Mouse (Mus musculus) ES-Bruce4 (cell line): ENCODE measurements around the gene Frmd4b. TPM values are rescaled to one million over a fixed set of nuclear protein-coding genes. Genes with fewer than 3 reads are reported as not detected.

Experiments used
- H3K27ac ChIP-seq: 2 replicates; pipeline ENCODE4 v1.5.1; 2012; ENCODE audit warnings: low read length, inconsistent platforms; ENCODE audit not compliant: insufficient read depth
- H3K27me3 ChIP-seq: 2 replicates; pipeline ENCODE4 v1.6.1; 2012; ENCODE audit warnings: mild to moderate bottlenecking, low read length, inconsistent platforms; ENCODE audit not compliant: control insufficient read depth, poor library complexity, insufficient read depth, severe bottlenecking
- H3K36me3 ChIP-seq: 2 replicates; pipeline ENCODE4 v1.6.1; 2012; ENCODE audit warnings: inconsistent platforms, mild to moderate bottlenecking, low read length, moderate library complexity; ENCODE audit not compliant: control insufficient read depth, poor library complexity, insufficient read depth, severe bottlenecking
- H3K4me1 ChIP-seq: one replicate; pipeline ENCODE4 v1.8.1; 2011; ENCODE audit warnings: low read length; ENCODE audit not compliant: control insufficient read depth, insufficient read depth
- H3K4me3 ChIP-seq: 2 replicates; pipeline ENCODE4 v1.5.1; 2011; ENCODE audit warnings: low read depth, mild to moderate bottlenecking, low read length
- H3K9ac ChIP-seq: 2 replicates; pipeline ENCODE4 v1.6.1; 2012; ENCODE audit warnings: low read depth, mild to moderate bottlenecking, inconsistent platforms; ENCODE audit not compliant: poor library complexity, severe bottlenecking
- H3K9me3 ChIP-seq: replicated peaks from 2 replicates; pipeline ENCODE4 v1.6.1; 2012; ENCODE audit warnings: mild to moderate bottlenecking, low read length, inconsistent platforms; ENCODE audit not compliant: control insufficient read depth, poor library complexity, insufficient read depth, severe bottlenecking
- CTCF ChIP-seq: IDR thresholded peaks from one replicate; pipeline ENCODE4 v1.8.1; 2011; ENCODE audit warnings: low read depth, low read length
- EP300 ChIP-seq: IDR thresholded peaks from 2 replicates; pipeline ENCODE4 v1.6.1; 2011; ENCODE audit warnings: low read depth, low read length; ENCODE audit not compliant: insufficient read depth
- POLR2A ChIP-seq: IDR thresholded peaks from one replicate; pipeline ENCODE4 v1.8.1; 2011; ENCODE audit warnings: low read length; ENCODE audit not compliant: insufficient read depth
- polyA plus RNA-seq: library from polyadenylated mRNA; stranded (reverse); fragments of >200 nt; gene quantifications from 2 replicates; pipeline ENCODE4 v1.2.4, GENCODE M21; 2011; ENCODE audit warnings: low read depth; ENCODE audit not compliant: missing spikeins, insufficient read depth, insufficient read length

The Frmd4b gene
- polyA plus RNA-seq, 1 experiment = 27.8 TPM

DNA sequence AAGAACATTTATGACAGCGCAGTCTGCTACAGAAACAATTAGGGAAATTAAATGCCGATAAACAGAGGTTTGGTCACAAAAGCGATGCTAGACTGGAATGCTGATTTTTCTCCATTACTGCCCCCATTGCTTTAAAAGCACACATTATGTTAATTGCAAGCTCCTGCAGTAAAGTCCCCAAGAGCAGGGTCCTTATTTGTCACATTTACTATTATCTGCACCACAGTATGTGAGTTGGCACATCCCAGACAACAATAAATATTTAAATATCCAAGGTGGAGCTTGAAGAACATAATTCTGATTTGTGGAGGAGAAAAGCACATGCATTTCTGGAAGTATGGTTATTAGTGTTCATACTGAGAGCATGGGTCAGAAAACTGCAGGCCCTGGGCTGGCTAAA lies 64.8 kb downstream of the Frmd4b start:
- no peak overlapping the region for H3K4me3 ChIP-seq
- H3K36me3 ChIP-seq = no peaks in the 10 kb centered on the region
- H3K9me3 ChIP-seq = no peaks in the 10 kb centered on the region
- H3K27ac ChIP-seq = no peak overlapping the region
- H3K4me1 ChIP-seq = no peaks in the 10 kb centered on the region
- H3K27me3 ChIP-seq = no peaks in the 10 kb centered on the region
- no peak overlapping the region for H3K9ac ChIP-seq
- no peak for TF ChIP-seq CTCF
- TF ChIP-seq EP300 = no peak
- TF ChIP-seq POLR2A = no peak

DNA sequence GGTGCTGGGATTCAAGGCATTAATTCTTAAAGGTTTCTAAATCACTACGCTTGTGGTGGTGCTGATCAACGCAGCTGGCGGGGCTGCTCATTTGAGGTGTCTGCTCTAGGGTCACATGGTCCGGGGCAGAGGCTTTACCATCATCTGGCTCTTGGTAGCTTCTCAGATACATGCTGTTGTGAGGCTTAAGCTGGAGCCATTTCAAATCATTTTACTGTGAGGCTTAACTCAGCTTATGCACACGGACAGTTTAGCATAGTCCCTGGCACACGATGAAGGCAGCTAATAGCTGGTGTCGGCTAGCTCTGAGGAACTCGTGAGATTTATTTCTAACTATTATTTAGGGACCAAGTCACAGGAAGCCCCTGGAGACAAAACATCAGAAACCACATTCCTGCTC lies 65.5 kb downstream of the Frmd4b start:
- Histone ChIP-seq H3K27me3 (no peaks in the 10 kb centered on the region), H3K36me3 (no peaks in the 10 kb centered on the region), H3K4me1 (no peaks in the 10 kb centered on the region), H3K4me3 (no peak overlapping the region), H3K9ac (no peak overlapping the region), H3K9me3 (no peaks in the 10 kb centered on the region), H3K27ac (no peak overlapping the region)
- TF ChIP-seq POLR2A (no peak), EP300 (no peak), CTCF (no peak)

DNA sequence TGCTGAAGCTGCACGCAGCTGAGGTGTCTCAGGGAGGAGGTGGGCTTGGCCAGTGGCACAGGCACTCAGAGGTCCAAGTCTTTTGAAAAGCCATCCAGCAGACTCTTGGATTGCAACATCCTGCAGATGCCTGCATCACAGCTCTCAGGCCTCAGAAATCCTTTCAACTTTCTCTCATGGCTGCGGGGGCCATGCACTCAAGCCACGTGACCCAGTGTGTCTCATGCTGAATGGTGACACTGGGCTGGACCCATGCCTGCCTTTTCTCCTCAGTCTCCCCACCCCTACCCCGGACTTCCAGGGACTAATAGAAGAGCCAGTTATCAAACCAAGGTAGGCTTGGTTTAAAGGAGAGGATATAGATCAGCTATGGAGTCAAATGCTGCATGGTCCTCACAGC lies 66.2 kb downstream of the Frmd4b start:
- Histone ChIP-seq H3K9ac (no peak overlapping the region), H3K36me3 (no peaks in the 10 kb centered on the region), H3K4me1 (no peaks in the 10 kb centered on the region), H3K4me3 (no peak overlapping the region), H3K9me3 (no peaks in the 10 kb centered on the region), H3K27ac (no peak overlapping the region), H3K27me3 (no peaks in the 10 kb centered on the region)
- TF ChIP-seq EP300 (no peak), CTCF (no peak), POLR2A (no peak)

DNA sequence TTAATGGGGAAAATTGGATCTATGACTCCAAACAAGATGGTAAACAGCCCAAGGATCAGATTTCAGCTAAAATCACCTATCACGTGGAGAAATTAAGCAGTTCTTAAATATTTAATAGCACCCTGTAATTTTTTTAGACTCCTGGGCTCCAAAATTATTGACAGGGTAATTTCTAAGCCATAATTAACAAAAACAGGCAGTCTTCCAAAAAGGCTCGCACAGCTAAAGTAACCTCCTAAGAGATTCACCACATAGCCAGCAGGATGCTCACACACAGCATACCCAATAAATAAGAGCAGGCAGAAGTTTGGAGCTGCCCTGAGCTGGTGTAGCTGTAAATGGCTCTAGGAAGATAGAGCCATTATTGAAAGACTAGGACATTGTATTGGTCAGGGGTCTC lies 76.9 kb downstream of the Frmd4b start:
- H3K27me3 ChIP-seq = no peaks in the 10 kb centered on the region
- no peak for TF ChIP-seq CTCF
- TF ChIP-seq POLR2A = no peak
- no peak for TF ChIP-seq EP300
- no peaks in the 10 kb centered on the region; the same call in 1 of the 2 replicates for H3K9me3 ChIP-seq
- H3K4me3 ChIP-seq = no peak overlapping the region
- no peaks in the 10 kb centered on the region for H3K4me1 ChIP-seq
- H3K9ac ChIP-seq = no peak overlapping the region
- no peak overlapping the region for H3K27ac ChIP-seq
- no peaks in the 10 kb centered on the region for H3K36me3 ChIP-seq

DNA sequence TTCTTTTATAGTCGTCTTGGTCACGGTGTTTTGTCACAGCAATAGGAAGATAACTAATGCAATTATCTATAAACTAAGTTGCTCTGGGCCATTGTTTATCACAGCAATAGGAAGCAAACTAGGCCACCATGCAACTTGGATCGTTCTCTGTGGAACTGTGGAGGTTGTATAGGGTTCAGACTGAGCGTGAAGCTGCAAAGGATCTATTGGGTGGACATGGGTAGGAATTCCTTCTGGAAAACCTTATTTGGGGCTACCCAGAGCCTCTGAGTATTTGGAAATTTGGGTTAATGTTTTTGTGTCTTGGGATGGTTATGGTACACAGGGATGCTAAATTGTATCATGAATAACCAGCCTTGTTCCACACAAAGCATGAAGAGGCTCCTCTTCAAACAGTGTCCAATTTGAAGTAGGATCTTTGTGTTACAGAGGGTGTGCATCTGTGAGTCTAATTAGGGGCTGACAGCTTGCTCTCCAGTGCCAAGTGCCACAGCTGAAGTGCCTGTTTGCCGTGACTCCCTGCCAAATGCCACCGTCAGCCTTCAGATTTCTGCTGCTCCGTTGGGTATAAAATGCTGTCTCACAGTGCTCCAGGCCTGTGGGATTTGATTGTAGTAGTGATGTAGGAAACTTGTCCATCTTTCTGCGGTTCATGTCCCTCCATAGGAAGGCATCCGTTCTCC lies 81.4 kb downstream of the Frmd4b start:
- no peaks in the 10 kb centered on the region for H3K27me3 ChIP-seq
- H3K36me3 ChIP-seq = no peaks in the 10 kb centered on the region
- no peak overlapping the region for H3K4me3 ChIP-seq
- H3K27ac ChIP-seq = no peak overlapping the region
- no peaks in the 10 kb centered on the region for H3K4me1 ChIP-seq
- H3K9ac ChIP-seq = no peak overlapping the region
- TF ChIP-seq CTCF (no peak), EP300 (no peak), POLR2A (no peak)
- H3K9me3 ChIP-seq = no peaks in the 10 kb centered on the region; the same call in 1 of the 2 replicates

DNA sequence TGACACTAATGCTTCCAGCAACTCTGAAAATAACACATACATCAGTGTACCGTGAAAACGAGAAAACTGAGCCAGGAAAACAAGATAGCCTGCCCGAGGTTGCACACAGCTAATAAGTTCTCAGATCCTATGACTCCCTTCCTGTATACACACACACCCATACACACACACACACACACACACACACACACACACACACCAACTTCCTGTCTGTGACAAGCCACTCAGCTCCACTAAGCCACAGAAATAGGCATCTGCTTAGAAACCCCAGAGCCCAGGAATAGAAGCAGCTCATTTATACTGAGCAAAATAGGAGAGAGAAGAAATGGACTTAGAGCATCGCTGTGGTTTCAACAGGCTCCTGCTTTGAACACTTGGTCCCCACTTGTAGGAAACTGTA lies 86.3 kb downstream of the Frmd4b start:
- no peak overlapping the region for H3K9ac ChIP-seq
- no peak overlapping the region for H3K4me3 ChIP-seq
- H3K4me1 ChIP-seq = no peaks in the 10 kb centered on the region
- H3K27ac ChIP-seq = no peak overlapping the region
- no peaks in the 10 kb centered on the region for H3K36me3 ChIP-seq
- H3K27me3 ChIP-seq = no peaks in the 10 kb centered on the region
- TF ChIP-seq EP300 = no peak
- TF ChIP-seq CTCF = no peak
- no peak for TF ChIP-seq POLR2A
- H3K9me3 ChIP-seq = no peaks in the 10 kb centered on the region; the same call in 1 of the 2 replicates
